Mouse (Mus musculus) retina, postnatal 1 day (tissue): ENCODE measurements around the gene BC025920.

ENCODE experiments used
- DNase-seq: peaks from one replicate; pipeline ENCODE4 v3.0.0-alpha.2; 2012

The BC025920 gene

DNA sequence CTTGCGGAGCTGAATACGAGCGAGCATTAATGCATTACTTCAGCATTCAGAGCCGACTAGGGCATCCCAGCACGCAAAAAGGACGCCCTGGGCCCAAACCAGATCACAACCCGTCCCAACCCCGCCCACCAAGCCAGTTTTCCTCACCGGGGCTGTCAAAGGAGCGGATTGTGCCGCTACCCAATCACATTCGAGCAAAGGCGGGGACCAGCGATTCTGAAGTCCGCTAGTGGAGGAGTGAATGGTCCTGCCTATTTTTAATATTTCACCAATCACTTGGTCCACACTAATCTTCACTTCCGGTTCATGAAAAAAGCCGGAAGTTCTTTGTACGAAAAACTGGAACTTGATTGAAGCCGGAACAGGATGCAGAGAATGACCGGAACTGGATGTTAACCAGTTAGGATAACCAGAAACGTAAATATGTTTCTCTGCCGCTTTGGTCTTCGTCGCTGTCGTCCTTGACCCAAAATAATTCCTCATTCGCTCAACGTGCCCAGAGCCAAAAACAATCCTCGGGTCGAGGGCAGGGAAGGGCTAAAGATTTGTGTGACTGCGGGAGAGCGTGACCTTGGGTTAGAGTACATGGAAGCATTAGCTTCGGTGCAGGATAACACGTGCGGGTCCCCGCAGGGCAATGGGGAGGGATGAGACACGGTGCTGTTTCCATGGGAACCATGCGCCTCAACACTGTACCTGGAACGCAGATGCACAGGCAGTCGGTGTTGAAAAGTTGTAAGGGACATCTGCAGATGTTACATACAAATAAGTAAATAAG is at the start of gene BC025920:
Gene BC025920, plus strand, starts transcription at position 297 of the 778 bp plus-strand sequence.
- peak; percentile 99 for DNase-seq

GRCm38 (mm10) chr10:81556282-81556681 is 49.8 kb upstream of the BC025920 start:
- no peak for DNase-seq

- no peak for DNase-seq
These were observed 48.6 kb upstream of the BC025920 start for GRCm38 (mm10) chr10:81557491-81557890.

DNA sequence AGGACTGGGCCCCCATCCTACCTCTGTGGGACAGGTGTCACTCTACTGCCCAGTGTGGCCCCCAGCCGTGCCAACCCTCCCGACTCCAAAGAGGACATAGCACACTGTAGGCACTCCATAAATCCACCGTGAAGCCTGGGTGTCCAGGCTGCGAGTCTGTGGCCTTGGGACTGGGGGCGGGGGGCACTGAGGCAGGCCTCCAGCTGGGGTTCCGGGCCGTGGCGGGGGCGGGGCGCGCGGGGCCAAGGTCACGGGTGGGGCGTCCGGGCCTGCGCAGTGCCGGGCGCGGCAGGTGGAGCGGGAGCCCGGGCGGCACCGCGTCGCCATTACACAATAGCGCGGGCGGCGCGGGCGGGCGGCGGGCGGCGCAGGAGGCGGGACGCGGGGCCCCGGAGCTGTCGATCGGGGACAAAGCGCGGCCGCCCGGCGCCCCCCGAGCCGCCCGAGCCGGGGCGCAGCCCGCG is 46.9 kb upstream of the BC025920 start, which contains the start of gene Aes:
Gene Aes, plus strand, starts transcription at position 326 of the 464 bp plus-strand sequence.
- DNase-seq: peak; percentile 74

DNA sequence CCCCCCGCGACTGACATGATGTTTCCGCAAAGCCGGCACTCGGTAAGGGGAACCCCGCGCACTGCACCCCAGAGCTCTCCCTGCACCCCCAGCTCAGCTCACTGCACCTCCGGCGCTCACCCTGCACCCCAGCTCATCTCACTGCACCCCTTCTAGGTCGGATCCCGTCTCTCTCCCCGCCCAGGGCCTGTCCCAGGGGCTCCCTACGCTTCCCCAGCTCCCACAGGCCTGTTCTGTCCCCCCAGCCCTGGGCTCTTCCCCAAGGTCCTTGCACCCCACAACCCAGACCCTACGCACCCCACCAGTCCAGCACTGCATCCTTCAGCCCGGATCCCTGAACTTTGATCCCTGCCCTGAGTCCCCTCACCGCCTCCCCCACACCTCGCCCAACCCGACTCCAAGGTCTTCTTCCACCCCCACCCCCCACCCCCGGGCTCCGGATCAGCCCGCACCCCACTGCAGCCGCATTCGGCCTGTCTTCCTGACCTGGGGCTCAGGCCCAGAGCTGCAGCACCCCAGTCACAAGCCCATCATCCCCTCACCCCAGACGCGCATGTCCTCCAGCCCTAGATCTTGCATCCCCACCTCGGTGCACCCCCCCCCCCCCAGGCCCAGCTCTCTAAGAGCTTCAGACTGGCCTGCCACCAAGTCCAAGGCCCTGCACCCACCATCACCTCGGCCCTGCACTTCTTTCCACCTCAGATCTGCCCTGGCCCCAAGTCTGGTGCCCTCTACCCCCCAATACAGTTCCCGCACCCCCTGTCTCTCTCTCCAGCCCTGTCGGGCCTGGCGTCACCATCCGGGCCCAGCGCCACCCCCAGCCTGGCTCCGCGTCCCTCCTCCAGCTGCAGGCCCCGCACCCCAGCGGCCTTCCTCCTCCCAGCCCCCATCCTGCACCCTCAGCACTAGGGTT is 46.2 kb upstream of the BC025920 start:
- DNase-seq: peak; percentile 60

DNA sequence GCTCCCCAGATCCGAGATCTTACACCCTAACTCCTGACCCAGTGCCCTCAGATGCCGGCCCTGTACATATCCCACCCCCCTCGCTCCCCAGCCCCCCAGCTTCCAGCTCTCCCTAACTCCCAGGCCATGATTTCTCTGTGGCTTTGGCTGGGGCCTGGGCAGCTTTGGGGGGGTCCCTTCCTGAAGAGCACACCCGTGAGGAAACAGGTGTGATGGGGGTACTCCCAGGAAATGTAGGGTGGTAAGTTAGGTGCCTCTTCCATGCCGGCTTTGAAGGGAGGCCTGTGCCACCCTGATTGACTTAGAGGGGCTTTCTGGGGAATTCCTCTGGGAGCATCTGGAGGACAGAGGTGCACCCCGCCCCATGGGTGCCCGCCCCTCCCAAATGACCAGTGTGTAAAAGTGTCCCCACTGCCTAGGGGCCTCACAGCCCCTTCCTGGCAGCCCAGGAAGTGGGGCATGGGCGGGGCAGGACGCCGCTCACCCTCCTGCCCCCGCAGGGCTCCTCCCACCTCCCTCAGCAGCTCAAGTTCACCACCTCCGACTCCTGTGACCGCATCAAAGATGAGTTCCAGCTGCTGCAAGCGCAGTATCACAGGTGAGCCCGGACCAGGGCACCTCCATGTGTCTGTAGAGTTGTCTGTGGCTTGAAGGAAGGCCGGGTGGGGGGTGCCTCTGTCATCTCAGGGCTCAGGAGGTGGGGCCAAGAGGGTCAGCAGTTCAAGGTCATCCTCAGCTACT is 45.2 kb upstream of the BC025920 start:
- peak; percentile 53 for DNase-seq

GRCm38 (mm10) chr10:81562411-81562810 is 43.7 kb upstream of the BC025920 start:
- DNase-seq: no peak

- DNase-seq: no peak
These were observed 42.6 kb upstream of the BC025920 start for GRCm38 (mm10) chr10:81563481-81563880.

GRCm38 (mm10) chr10:81564216-81564615 is 41.9 kb upstream of the BC025920 start:
- DNase-seq: peak; percentile 35

- peak; percentile 53 for DNase-seq
These were observed 41.3 kb upstream of the BC025920 start for GRCm38 (mm10) chr10:81564734-81565133.

GRCm38 (mm10) chr10:81565257-81566228 is 40.5 kb upstream of the BC025920 start:
- peak; percentile 26 for DNase-seq

DNA sequence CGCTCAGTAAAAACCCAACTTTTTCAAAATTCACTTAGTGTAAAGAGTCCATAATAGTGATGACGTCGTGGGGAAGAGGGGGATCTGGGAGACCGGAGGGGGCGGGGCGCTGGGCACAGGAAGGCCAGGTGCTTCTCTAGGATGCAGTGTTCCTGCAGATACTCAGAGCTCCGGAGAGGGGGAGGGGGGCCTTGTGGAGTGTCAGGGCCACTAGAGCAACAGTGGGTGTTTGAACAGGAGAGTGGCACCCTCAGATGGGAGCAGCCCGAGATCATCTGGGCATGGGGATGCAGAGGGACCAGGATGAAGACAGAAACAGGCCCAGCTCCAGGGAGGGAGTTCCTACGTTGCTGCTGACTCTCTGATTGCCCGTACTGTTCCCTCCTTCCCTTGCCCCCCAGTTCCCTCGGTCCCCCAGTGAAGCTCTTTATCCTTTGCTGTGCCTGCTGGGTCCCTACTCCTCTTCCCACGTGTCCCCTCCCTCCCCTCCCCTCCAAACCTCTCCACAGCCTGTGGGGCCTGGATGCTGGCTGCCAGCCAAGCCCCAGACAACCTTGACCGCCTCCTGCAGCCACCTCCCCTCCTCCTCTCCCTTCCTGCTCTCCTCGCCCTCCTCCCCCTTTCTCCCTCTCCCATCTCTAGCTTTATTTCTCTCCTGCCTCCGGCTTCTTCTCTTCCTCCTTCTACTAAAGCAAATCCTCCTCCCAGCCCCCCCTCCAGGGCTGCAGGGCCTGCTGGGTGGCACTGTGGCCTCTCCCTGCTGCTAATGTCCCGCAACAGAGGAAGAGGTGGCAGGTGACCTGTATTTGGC is 37.5 kb upstream of the BC025920 start:
- peak; percentile 88 for DNase-seq

GRCm38 (mm10) chr10:81569507-81570237 is 36.4 kb upstream of the BC025920 start:
- peak; percentile 35 for DNase-seq

DNA sequence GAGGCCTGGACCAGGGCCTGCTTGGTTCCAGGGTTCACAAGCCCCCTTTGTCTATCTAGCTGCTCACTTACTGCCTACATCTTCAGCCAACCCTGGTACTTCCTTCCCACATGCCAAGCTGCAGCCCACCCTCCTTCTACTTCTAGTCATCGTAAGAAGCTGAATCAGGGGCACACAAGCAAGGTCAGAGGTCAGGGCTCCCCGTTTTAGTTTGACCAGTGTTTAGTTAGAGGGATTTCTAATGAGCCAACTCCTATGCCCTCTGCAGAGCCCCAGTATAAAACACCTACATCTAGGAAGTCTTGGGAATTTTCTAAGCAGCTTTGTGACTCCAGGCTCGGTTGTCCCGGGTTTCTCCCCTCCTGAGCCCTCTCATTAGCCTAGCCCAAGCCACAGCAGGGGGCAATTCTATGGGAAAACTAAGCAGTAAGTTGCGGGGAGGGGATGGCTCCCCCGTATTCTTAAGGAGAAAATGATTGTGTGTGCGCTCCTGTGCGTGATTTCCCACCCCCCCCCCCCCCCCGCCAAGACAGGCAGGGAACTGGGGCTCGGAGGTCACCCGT is 35.8 kb upstream of the BC025920 start:
- no peak for DNase-seq

- DNase-seq: peak; percentile 98
These were observed 35.1 kb upstream of the BC025920 start for GRCm38 (mm10) chr10:81570831-81571500.

DNA sequence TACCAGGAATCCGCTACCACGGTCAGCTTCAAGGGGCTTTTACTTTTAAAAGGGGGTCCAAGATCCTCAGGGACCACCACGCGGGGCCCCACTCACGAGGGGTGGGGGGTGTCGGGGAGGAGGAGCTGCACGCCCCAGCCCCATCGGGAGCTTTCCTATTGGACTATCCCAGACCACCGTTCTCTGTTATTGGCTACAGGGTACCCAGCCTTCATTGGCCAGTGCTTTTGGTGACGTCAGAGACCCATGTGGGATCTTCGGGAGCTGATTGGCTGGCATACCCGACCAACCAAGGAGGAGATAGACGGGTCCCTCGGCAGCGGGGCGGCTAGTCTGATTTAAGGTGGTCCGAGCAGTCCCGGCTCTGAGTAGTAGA is 34.6 kb upstream of the BC025920 start:
- DNase-seq: peak; percentile 100

DNA sequence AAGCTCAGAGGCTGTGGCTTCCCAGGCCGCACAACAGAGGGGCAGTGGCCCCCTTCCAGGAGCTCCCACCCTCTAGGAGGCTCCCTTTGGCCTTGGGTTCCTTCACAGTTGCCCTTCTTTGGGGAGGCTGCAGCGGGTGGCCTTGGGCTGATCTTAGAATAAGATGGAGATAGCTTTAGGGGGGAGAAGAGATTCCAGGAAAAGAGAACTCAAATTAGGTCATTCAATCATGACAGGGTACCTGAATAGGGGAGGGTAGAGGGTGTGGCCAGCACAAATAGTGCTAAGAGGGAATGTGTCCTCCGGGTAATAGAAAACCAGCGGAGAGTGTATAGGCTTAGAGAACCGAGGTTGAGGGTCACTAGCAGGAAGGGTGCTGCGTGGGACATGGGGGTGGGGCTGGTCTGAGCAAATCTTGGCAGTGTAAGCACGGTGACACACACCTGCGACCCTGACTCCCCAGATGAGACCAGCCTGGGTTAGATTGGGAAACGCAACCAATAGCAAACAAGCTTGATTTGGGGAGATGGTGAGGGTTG is 33.9 kb upstream of the BC025920 start:
- no peak for DNase-seq

DNA sequence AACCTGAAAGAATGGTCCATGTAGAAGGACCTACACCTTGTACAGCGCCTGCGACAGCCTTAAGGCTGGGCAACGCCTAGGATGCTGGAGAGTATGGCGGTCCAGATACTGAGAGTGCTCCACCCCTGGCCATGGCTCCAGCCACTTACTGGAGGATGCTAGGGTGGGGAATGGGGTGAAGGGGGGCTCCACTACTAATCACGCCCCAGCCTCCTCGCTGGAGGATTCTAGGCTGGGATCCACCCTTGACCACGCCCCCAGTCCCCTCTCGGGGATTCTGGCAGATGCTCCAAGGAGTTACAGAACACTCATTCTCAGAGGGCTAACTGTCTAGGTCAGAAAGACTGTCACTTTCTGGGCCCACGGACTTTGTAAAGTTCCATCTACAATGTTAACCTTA is 33.1 kb upstream of the BC025920 start:
- DNase-seq: no peak
